Mouse (Mus musculus): ENCODE results near the gene Rftn2.

The Rftn2 gene

GRCm38 (mm10) chr1:55226011-55226857 is at the start of gene Rftn2:
Gene Rftn2, minus strand, starts transcription at chr1:55226782.
- no peak for DNase-seq

DNA sequence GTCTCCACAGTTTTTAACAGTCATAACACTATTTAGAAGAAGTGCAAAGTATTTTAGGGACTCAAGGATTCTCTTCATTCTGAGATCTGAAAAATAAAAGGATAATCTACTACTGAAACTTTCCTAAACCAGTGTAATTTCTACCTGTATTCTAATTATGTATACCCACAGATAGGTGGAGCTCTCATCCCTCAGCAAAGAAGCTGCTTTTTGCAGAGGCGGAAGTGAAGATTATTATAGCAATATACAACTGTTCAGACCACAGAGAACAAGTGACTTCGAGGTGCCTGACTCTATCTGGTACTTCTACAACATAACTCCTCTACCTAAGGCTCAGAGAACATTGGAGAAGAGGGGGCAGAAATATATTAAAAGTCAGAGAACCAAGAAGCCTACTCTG is 38.9 kb upstream of the Rftn2 start:
- no peak for DNase-seq

DNA sequence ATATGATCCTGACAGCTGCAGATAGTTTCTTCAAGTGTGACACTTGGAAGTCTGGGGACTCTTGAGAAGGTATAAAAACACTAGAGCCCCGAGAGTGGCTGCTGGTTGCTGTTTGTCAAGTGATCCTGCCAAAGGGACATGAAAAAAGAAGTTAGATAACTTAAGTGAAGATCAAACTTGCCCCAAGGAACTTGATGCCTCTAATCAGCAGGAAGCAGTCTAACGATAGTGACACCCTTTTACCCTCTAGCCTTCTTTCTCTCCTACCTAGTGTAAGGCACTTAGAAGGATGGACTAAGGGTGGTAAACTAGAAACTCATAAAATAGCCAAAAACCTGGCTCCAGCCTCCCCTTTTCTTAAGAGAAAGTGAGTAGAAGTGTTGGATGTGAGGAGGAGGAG is 37.8 kb upstream of the Rftn2 start:
- no peak for DNase-seq

- no peak for DNase-seq
Measured at GRCm38 (mm10) chr1:55246374-55246773, 19.8 kb upstream of the Rftn2 start.

- DNase-seq, result no peak
Measured at GRCm38 (mm10) chr1:55239237-55239636, 12.7 kb upstream of the Rftn2 start.

GRCm38 (mm10) chr1:55238496-55238895 is 11.9 kb upstream of the Rftn2 start:
- no peak for DNase-seq

GRCm38 (mm10) chr1:55237643-55238161 is 11.1 kb upstream of the Rftn2 start:
- peak; percentile 23 for DNase-seq

- peak; percentile 97 for DNase-seq
Measured at GRCm38 (mm10) chr1:55236890-55237642, 10.5 kb upstream of the Rftn2 start, which contains the start of gene Mars2. Gene Mars2, plus strand, starts transcription at chr1:55237177.

- no peak for DNase-seq
Measured at GRCm38 (mm10) chr1:55236487-55236886, 9.9 kb upstream of the Rftn2 start.

- no peak for DNase-seq
Measured at GRCm38 (mm10) chr1:55234910-55235520, 8.4 kb upstream of the Rftn2 start.

DNA sequence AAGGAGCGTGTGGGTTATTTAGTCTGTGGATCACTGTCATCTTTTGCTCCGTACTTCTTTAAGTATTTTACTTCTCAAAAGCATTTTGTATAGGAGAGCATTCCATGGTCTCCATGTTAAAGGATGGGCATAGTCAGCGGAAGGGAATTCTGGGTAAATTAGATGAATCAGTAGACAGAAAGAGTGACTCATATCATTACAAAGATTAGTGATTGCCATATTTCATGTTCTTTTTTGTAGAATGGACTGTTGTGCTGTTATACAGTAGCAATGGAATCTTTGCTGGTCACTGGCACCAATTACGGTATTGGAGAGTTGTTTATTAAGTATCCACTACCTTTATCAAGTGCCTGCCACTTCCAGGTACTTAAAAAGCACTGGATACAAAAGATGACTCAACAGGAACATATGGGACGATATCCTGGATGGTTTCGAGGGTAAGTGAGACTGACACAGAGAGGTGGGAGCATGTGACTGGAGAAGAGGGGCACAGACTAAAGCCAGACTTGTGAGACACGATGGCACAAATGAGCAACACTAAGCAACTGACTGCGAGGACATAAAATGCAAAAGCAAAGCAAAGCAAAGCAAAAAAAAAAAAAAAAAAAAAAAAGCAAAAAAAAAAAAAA is 1.8 kb upstream of the Rftn2 start:
- no peak for DNase-seq

GRCm38 (mm10) chr1:55227376-55227775 is 794 bp upstream of the Rftn2 start:
- DNase-seq, result no peak

GRCm38 (mm10) chr1:55225398-55225797 is 1.2 kb downstream of the Rftn2 start:
- DNase-seq, result no peak

DNA sequence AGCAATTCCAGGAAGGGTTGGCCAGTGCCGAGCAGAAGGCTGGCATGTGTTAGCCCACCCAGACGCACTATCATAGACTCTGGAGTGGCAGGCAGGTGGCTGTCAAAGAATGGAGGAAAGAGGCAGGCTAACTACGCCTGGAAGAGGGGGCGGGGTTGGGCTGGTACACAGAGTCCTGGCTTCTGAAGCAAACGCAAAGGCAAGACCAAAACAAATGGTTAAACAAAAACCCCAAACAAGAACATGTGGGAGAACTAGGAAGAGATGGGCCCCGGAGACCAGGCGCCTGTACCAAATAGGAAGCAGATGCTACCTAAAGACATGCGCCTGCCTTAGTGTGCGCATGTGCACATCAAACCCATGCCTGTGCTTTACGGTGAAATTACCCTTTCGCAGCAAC is 2.5 kb downstream of the Rftn2 start:
- DNase-seq, result no peak

DNA sequence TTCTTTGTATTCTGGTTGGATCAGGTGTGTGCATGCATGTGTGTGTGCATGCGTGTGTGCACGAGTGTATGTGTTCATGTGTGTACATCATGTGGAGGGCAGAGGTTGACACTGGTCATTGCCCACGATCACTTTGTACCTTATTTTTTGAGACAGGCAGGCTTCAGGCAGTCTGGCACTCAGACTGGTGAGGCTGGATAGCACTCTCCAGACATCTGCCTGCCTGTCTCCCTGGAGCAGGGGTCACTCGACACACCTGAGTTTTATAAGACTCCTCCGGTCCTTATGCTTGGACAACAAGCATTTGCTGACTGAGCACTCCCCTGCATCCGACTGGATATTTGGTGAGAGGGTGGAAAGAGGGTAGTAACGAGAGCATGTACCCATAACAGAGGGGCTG is 3.6 kb downstream of the Rftn2 start:
- no peak for DNase-seq

GRCm38 (mm10) chr1:55221352-55221751 is 5.2 kb downstream of the Rftn2 start:
- no peak for DNase-seq

DNA sequence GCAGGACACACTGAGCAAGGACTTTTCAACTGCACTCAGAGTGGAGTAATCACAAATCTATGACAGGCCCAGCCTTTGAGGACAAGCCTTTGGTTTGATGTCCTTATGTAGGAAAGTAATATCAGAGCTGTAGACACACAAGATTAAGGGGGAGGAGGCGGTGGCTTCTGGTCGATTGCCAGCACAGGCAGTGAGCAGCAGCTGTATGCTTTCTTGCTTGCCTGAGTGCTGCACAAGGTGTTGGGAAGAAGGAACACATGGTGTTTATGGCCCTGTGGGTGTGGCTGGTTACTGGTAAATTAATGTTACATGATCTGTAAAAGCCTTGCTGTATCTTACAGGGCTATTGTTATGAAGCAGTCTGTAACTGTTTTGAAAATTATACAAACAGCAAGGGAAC is 9.4 kb downstream of the Rftn2 start:
- no peak for DNase-seq

DNA sequence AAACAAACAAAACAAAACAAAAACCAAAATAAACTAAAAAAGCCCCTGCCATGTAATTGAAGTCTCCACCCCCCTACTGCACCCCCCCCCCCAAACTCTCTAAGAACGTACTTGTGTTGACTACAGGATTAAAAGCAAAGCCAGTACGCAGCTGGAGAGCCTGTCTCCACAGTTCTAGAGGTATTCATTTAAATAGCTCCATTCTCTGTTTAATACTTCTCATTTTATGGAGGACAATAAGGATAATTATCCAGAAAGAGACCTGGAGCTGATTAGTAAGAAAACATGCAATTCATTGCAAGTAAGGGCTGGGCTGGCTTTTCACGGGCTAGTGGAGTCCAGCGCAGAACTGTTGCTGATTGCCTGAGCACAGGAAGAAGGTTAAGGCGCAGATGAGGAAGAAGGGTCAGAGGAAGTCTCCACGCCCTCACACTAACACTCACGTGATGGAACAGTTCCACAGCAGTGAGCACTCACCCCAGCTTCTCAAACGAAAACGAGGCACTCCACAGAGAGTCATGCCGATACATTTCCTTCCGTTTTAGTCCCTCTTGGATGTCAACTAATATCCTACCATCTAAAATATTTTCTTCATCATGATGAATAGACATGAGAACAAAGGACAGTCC is 11.3 kb downstream of the Rftn2 start:
- no peak for DNase-seq

GRCm38 (mm10) chr1:55213936-55214335 is 12.6 kb downstream of the Rftn2 start:
- DNase-seq, result no peak

DNA sequence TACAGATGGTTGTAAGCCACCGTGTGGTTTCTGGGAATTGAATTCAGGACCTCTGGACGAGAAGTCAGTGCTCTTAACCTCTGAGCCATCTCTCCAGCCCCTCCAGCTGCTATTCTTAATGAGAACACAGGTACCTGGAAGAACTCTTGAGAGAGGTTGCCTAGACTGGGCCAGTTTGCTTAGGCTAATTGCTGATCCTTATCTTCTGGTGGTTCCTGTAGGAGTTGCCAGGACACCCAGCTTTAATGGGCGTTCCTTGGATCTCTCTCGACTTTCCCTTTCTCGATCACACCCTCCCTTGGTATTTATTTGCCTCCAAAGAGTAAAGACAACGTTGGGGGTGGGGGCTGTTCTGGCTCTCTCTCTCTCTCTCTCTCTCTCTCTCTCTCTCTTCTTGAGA is 13.1 kb downstream of the Rftn2 start:
- DNase-seq, result no peak

DNA sequence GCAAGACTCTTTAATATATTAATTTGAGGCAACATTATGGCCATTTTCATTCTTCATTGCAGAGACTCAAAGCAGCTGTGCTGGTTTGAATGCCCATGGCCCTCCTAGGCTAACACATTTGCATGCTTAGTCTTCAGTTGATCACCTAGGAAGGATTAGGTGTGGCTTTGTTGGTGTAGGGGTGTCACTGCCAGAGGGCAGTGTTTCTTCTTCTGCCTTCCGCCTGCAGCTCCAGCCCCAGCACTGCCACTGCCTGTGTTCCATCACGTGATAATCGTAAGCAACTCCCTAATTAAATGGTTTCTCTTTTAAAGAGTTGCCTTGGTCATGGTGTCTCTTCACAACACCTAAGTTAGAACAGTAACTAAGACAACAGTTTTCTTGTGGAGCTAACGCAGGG is 13.8 kb downstream of the Rftn2 start:
- DNase-seq, result no peak

GRCm38 (mm10) chr1:55211081-55211480 is 15.5 kb downstream of the Rftn2 start:
- no peak for DNase-seq
